Mouse (Mus musculus): ENCODE measurements around the gene Dnm2.

DNA sequence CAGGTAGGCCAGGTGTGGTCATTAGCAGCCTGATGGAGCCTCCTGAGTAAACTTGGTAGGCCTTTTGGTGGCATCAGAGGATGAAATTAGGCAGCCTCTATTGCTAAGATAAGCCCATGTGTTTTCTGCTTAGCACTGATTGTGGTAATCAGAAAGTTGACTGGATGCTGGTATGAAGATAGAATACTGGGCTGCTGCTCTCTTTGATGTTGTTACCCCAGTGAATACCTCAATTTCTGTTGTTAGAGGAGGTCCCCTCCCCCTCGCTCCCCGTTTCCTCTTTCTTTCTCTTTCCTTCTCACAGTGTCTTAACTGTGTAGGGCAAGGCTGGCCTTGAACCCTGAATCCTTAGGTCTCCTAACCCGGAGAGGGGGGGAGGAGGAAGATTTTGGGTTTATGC, 45.5 kb upstream of the Dnm2 start:
- TF ChIP-seq CTCF (IDR thresholded peaks at IDR 0.05) (no peak), EP300 (IDR thresholded peaks at IDR 0.05) (no peak)

Measured in lung, postnatal 0 days (tissue).